Mouse (Mus musculus) embryonic facial prominence, embryonic 10.5 days (tissue): ENCODE measurements around the gene Snrpg. TPM values are rescaled to one million over a fixed set of nuclear protein-coding genes. Genes with fewer than 3 reads are reported as not detected.
A peak's percentile ranks its signal among the peaks of the same experiment; 100 is the strongest.
"Not testable (repeated sequence)": the region's sequence is repeated elsewhere in the genome, so short reads cannot be mapped to it uniquely, and the experiment has no call there.

ENCODE experiments used
- DNase-seq: peaks from one replicate; pipeline ENCODE4 v3.0.0-alpha.2; 2017; ENCODE audit warnings: low spot score
- H3K27ac ChIP-seq: fragments of 300-500 bp; sonication (generic); replicated peaks from 2 replicates; pipeline ENCODE4 v1.5.1; 2016; ENCODE audit warnings: mild to moderate bottlenecking
- H3K27me3 ChIP-seq: fragments of 300-500 bp; sonication (generic); replicated peaks from 2 replicates; pipeline ENCODE4 v1.6.1; 2016; ENCODE audit warnings: low read depth, mild to moderate bottlenecking; ENCODE audit not compliant: poor library complexity, severe bottlenecking
- H3K36me3 ChIP-seq: fragments of 300-500 bp; sonication (generic); replicated peaks from 2 replicates; pipeline ENCODE4 v1.6.1; 2016; ENCODE audit warnings: mild to moderate bottlenecking, moderate library complexity
- H3K4me1 ChIP-seq: fragments of 300-500 bp; sonication (generic); 2 replicates; pipeline ENCODE4 v1.6.1; 2016
- H3K4me3 ChIP-seq: fragments of 300-500 bp; sonication (generic); 2 replicates; pipeline ENCODE4 v1.5.1; 2016; ENCODE audit warnings: mild to moderate bottlenecking, moderate library complexity
- H3K9me3 ChIP-seq: fragments of 300-500 bp; sonication (generic); 2 replicates; pipeline ENCODE4 v1.6.1; 2016; ENCODE audit warnings: mild to moderate bottlenecking
- WGBS: fragments of 180-500 bp; shearing (Covaris S2); methylation state at CpG from one replicate; pipeline ENCODE4 v1.1.7; 2016; 5-methylcytosine and 5-hydroxymethylcytosine counted together
- polyA plus RNA-seq: library from polyadenylated mRNA; unstranded; fragments of >200 nt; fragmentation: Nextera tagmentation; extraction: Ambion mirVana; gene quantifications from 2 replicates; pipeline ENCODE4 v1.2.1, GENCODE M21; 2016

The Snrpg gene
- polyA plus RNA-seq, 1 experiment from 2014 or later, result 902 TPM

DNA sequence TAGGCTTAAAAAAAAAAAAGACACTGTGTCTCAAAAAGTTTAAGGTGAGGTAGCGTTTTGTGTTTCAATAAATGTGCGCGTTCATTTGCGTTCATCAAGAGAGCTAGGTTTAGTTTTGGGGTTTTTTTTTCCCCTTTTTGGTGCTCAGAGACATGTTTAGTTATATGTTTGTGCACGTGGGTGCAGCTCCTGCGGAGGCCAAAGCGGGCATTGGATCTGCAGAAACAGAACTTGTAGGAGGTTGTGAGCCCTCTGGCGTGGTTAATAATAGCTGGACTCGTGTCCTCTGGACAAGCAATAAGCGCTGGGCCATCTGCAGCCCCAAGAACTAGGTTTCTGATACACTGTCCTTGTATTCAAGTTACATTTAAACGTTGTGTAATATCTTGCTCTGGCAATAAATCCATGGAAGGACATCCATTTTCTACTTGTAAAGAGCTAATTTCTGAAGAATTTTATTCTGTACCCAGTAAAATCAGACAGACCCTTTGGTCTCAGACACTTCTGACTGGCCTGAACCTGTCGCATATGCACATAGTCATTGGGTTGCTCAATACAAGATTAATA lies 929 bp downstream of the Snrpg start:
- Histone ChIP-seq H3K4me1 (peaks cover 20% of the 10 kb centered on the region), H3K9me3 (no peaks in the 10 kb centered on the region), H3K36me3 (peaks cover 61% of the 10 kb centered on the region), H3K27me3 (no peaks in the 10 kb centered on the region), H3K4me3 (peak overlapping the region; percentile 96), H3K27ac (peak overlapping the region; percentile 95)
- DNase-seq, result no peak
- 6% methylated on average over 12 of the region's 12 CpGs for WGBS

DNA sequence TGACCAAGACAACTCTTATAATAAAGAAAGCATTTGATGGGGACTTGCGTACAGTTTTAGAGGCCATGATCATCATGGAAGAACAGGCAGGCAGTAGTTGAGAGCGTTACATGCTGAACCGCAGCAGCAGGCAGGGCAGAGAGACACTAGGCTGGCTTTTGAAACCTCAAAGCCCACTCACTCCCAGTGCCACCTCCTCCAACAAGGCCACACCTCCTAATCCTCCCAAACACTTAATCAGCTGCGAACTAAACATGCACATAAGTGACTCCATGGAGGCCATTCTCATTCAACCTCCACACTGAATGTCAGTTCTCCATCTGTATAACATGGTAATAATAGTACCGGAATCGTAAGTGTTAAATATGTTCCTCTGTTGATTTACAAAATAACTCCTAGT lies 2.5 kb downstream of the Snrpg start:
- Histone ChIP-seq H3K4me3 (peak overlapping the region; percentile 13; the same call in 1 of the 2 replicates), H3K36me3 (peaks cover 63% of the 10 kb centered on the region), H3K9me3 (no peaks in the 10 kb centered on the region), H3K27ac (no peak overlapping the region), H3K4me1 (peaks cover 20% of the 10 kb centered on the region), H3K27me3 (no peaks in the 10 kb centered on the region)
- 95% methylated on average over 6 of the region's 6 CpGs for WGBS
- DNase-seq, result no peak

DNA sequence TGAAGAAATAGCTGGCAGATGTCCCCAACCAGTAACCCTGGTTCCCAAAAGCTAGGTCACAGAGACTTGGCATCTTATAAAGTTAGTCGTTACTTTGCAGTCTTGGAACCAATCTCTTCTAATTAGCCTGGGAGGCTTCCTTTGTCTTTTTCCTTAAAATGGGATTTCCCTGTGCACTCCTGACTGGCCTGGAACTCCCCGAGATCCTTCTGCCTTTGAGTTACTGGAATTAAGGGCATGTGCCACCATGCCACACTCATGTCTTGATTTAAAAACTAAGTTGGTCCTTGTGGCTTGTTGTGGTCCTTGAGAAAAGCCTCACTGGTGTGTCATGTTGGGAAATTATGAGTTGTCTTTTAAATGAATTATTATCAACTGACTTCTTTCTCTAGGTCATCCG lies 7.2 kb downstream of the Snrpg start:
- Histone ChIP-seq H3K36me3 (peaks cover 69% of the 10 kb centered on the region), H3K4me3 (no peak overlapping the region), H3K9me3 (no peaks in the 10 kb centered on the region), H3K27ac (no peak overlapping the region), H3K27me3 (no peaks in the 10 kb centered on the region), H3K4me1 (peaks cover 2% of the 10 kb centered on the region; the same call in 1 of the 2 replicates)
- no peak for DNase-seq
- WGBS, result 92% methylated on average over 3 of the region's 3 CpGs

DNA sequence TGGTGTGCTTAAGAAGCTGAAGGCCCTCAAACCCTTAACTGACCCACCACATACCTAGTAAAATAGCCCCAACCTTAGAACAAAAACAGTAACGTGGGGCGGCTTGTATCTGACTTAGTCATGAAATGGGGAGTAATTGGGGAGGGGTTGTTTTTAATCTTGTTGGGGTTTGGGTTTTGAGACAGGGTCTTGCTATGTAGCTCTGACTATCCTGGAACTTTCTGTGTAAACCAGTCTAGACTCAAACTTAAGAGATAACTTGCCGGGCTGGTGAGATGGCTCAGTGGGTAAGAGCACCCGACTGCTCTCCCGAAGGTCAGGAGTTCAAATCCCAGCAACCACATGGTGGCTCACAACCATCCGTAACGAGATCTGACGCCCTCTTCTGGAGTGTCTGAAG lies 9.0 kb downstream of the Snrpg start:
- WGBS, result 76% methylated on average over 8 of the region's 8 CpGs
- H3K27ac ChIP-seq, DNase-seq, H3K4me3 ChIP-seq, H3K4me1 ChIP-seq, H3K27me3 ChIP-seq, H3K9me3 ChIP-seq: not testable (repeated sequence)
- peaks cover 58% of the 10 kb centered on the region for H3K36me3 ChIP-seq

DNA sequence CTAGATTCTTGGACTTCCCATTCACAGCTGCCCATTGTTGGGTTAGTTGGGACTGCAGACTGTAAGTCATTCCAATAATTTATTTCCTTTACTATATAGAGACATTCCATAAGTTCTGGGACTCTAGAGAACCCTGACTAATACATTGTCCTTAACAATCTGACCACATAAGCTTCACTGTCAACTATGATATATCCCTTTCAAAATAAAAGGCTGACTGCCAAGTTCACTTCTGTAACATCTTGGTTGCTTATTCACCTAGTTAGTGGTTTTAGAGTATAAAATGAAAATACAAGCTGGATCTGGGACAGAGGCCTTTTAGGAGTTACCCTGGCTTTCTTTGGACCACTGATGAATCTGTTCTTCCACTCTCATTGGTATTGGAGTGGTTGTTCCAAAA lies 11.4 kb downstream of the Snrpg start:
- H3K9me3 ChIP-seq, result no peaks in the 10 kb centered on the region
- peaks cover 3% of the 10 kb centered on the region; the same call in 1 of the 2 replicates for H3K4me1 ChIP-seq
- DNase-seq, result no peak
- peaks cover 55% of the 10 kb centered on the region for H3K36me3 ChIP-seq
- no peaks in the 10 kb centered on the region for H3K27me3 ChIP-seq
- no peak overlapping the region for H3K27ac ChIP-seq
- H3K4me3 ChIP-seq, result no peak overlapping the region

DNA sequence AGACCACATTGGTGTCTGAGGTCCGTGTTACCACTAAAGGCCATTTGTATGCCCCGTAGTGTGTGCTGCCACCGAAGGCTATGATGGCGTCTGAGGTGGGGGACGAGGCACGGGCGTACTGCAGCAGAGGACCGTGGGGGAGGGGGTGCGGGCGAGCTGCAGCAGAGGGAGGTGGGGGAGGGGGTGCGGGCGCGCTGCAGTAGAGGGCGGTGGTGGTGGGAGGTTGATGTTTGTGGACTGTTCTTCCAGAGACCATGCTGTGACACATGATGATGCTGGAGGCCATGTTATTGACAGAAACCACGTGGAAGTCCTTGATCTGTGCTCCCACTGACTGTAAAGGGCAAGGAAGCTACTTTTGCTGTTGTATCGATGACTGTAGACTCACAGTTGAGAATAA lies 12.3 kb downstream of the Snrpg start:
- no peak overlapping the region for H3K27ac ChIP-seq
- H3K9me3 ChIP-seq, result no peaks in the 10 kb centered on the region
- peaks cover 3% of the 10 kb centered on the region; the same call in 1 of the 2 replicates for H3K4me1 ChIP-seq
- peaks cover 55% of the 10 kb centered on the region for H3K36me3 ChIP-seq
- no peaks in the 10 kb centered on the region for H3K27me3 ChIP-seq
- 47% methylated on average over 16 of the region's 16 CpGs for WGBS
- no peak overlapping the region for H3K4me3 ChIP-seq
- DNase-seq, result no peak

DNA sequence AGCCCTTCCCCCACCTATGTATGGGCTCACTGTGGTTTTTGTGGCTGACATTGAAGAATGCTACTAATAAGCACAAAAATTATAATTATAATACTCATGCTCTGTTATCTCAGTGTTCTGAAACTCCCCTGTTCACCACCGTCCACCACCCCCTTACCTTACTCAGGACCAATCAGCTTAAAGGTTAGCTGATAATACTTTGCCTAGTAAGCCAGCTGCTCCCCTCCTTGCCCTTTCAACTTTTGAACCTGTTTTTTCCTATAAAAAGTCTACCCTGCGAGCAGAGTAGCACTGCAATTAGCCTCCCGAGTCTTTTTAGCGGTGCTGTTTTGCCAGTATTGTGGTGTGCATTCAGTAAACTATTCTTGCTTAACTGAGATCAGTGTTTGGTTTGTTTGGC lies 13.6 kb downstream of the Snrpg start:
- Histone ChIP-seq H3K36me3 (peaks cover 55% of the 10 kb centered on the region), H3K4me3 (no peak overlapping the region), H3K4me1 (peaks cover 3% of the 10 kb centered on the region; the same call in 1 of the 2 replicates), H3K27me3 (no peaks in the 10 kb centered on the region), H3K27ac (no peak overlapping the region), H3K9me3 (no peaks in the 10 kb centered on the region)
- no peak for DNase-seq
- 71% methylated on average over 4 of the region's 4 CpGs for WGBS

DNA sequence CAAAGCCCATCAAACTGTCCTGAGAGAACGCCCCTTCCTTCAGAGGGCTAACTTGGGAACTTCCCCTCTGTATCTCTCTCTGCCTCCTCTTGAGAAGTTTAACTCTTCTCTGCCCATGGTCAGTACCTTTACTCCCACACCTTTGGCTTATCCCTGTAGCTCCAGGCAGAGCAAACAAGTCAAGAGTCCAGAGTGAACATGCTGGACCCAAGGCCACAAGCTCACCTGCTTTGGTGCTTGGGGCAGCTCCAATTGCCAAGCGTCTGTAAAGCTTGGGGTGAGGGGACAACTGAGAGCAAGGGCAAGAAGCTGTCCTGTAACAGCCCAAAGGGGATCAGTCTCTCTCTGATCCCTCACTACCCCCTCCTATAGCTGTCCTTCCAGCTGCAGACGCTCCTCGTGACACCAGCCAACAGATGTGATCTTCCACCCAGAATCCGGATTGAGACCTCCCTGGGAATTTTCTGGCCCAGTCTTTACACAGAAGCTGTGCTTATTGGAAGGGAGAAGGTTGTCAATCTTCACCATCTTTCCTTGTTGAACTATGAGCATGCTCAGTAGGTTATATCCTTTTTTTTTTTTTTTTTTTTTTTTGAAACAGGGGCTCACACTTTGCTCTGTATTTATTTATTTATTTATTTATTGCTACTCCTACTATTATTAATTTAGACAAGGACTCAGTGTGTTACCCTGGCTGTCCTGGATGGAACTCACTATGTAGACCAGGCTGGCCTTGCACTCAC lies 14.4 kb downstream of the Snrpg start:
- WGBS, result 86% methylated on average over 5 of the region's 5 CpGs
- Histone ChIP-seq H3K36me3 (peaks cover 59% of the 10 kb centered on the region), H3K4me1 (peaks cover 3% of the 10 kb centered on the region; the same call in 1 of the 2 replicates), H3K27me3 (no peaks in the 10 kb centered on the region), H3K4me3 (no peak overlapping the region), H3K9me3 (no peaks in the 10 kb centered on the region), H3K27ac (no peak overlapping the region)
- no peak for DNase-seq

DNA sequence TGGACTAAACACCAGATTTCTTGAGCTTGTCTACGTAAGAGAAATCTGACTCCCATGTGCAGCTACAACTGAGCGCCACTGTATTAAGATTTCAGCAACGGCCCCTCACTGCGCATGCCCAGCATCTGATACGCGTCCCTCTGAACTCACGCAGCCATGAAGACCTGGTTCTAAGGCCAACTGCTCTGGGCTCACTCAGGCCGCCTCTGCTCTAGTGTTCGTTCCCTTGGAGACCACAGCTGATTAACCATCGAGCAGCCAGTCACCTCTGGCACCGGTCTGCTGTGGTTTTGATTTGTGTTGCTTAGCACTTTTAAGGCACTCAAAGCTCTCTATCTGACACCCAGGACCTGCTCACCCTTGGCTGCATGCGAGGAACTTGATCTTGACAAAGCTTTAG lies 16.2 kb downstream of the Snrpg start:
- 88% methylated on average over 12 of the region's 12 CpGs for WGBS
- no peak overlapping the region for H3K4me3 ChIP-seq
- H3K9me3 ChIP-seq, result no peaks in the 10 kb centered on the region
- no peak overlapping the region for H3K27ac ChIP-seq
- DNase-seq, result no peak
- H3K36me3 ChIP-seq, result peaks cover 72% of the 10 kb centered on the region
- H3K4me1 ChIP-seq, result peaks cover 3% of the 10 kb centered on the region; the same call in 1 of the 2 replicates
- no peaks in the 10 kb centered on the region for H3K27me3 ChIP-seq

DNA sequence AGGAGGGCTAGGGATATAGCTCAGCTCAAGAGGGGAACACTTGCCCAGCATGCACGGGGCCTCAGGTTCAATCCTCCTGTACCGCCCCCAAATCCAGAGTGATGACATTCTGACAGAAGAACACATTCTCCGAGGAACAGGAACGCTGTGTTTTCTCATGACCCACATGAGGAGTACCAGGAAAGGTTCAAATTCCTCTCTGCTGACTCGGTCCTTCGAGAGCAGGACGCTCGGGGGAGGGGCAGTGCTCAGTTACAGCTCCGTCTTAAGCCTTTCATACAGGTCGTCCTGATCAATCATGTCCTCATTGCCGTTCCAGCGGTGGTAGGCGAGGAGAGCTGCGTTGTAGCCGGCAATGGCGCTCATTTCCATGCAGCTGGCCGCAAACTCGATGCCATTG lies 17.4 kb downstream of the Snrpg start:
- Histone ChIP-seq H3K27me3 (no peaks in the 10 kb centered on the region), H3K9me3 (no peaks in the 10 kb centered on the region), H3K4me1 (no peaks in the 10 kb centered on the region), H3K4me3 (no peak overlapping the region), H3K36me3 (peaks cover 82% of the 10 kb centered on the region), H3K27ac (no peak overlapping the region)
- WGBS, result 84% methylated on average over 18 of the region's 18 CpGs
- DNase-seq, result no peak

DNA sequence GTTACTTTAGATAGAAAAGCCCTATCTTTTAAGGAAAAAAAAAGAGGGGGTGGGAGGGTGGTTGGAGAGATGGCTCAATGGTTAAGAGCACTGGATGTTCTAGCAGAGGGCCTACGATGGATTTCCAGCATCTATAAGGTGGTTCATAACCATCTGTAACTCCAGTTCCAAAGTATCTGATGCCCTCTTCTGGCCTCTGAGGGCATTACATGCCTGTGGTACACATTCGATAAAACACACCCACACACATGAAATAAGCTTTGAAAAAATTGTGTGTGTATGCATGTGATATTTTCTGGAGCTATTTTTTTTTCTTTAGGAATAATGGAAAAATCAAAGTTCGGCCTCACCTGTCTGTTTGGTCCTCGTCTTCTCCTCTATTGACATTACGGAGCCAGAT lies 20.2 kb downstream of the Snrpg start:
- no peaks in the 10 kb centered on the region for H3K27me3 ChIP-seq
- no peaks in the 10 kb centered on the region for H3K9me3 ChIP-seq
- H3K36me3 ChIP-seq, result peaks cover 80% of the 10 kb centered on the region
- 94% methylated on average over 5 of the region's 5 CpGs for WGBS
- H3K4me3 ChIP-seq, result no peak overlapping the region
- H3K27ac ChIP-seq, result no peak overlapping the region
- no peak for DNase-seq
- peaks cover 17% of the 10 kb centered on the region for H3K4me1 ChIP-seq

DNA sequence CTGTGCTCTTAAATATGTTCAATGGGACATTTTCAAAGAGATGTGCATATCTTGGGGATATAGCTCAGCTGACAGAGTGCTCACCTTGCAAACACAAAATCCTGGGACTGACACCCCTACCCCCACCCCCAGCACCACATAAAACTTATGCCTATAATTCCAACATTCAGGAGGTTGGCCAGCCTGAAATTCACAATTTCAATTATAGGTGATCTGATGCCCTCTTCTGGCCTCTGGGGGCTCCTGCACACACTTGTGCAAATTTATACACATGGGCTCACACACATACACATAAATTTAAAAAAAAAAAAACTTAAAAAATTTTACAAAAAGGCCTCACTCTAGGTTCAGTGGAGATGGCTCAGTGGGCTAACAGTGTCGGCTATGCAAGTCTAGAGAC lies 22.1 kb downstream of the Snrpg start:
- Histone ChIP-seq H3K27me3 (no peaks in the 10 kb centered on the region), H3K36me3 (peaks cover 62% of the 10 kb centered on the region), H3K27ac (no peak overlapping the region), H3K9me3 (no peaks in the 10 kb centered on the region), H3K4me3 (no peak overlapping the region), H3K4me1 (peaks cover 27% of the 10 kb centered on the region)
- 88% methylated on average over 1 of the region's 1 CpGs for WGBS
- no peak for DNase-seq

DNA sequence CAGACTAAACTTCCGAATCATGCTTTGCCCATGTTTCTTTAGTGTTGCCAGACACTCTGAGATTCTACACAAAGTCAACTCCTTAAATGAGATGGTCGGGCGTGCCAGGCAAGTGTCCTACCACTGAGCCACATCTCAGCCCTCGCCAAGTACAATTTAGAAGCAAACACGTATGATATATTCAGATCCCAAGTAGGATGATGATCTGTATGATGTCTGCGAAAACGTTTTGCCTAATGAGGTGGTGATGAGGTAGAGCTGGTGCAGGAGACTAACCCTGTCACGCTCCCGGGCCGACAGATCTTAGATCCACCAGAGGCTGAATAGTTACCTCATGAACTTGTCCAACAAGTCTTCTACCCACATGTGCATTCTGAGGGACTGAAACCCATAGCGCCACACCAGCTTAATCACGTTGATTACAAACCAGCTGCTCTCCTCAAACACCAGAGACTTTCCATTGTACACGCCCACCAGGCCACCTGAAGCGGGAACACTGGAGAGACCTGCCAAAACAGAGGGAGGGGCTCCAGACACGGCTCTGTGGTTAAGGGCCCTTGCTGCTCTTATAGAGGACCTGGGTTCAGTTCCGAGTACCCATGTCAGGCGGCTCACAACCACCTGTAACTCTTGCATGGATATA lies 23.1 kb downstream of the Snrpg start:
- peaks cover 52% of the 10 kb centered on the region for H3K36me3 ChIP-seq
- 89% methylated on average over 17 of the region's 17 CpGs for WGBS
- H3K4me3 ChIP-seq, result no peak overlapping the region
- H3K27ac ChIP-seq, result no peak overlapping the region
- H3K4me1 ChIP-seq, result peaks cover 27% of the 10 kb centered on the region
- DNase-seq, result no peak
- no peaks in the 10 kb centered on the region for H3K9me3 ChIP-seq
- no peaks in the 10 kb centered on the region for H3K27me3 ChIP-seq
